Mouse (Mus musculus) layer of hippocampus, postnatal 25 days (tissue): Measurements from ENCODE around the gene Gm10203. TPM values are rescaled to one million over a fixed set of nuclear protein-coding genes. Genes with fewer than 3 reads are reported as not detected.
"Not testable (repeated sequence)": the region's sequence is repeated elsewhere in the genome, so short reads cannot be mapped to it uniquely, and the experiment has no call there.

Source experiments
- DNase-seq, 2 experiments: peaks; one replicate each; pipeline ENCODE4 v3.0.0; 2022; ENCODE audit warnings: mixed read lengths in 2 of 2, low spot score in 1 of 2; ENCODE audit errors: extremely low spot score in 1 of 2
- total RNA-seq, 2 experiments: library from RNA; stranded (reverse); gene quantifications; 2 replicates each; pipeline ENCODE4 v1.2.3; 2021

The Gm10203 gene
- total RNA-seq, 2 experiments from 2014 or later = not detected

DNA sequence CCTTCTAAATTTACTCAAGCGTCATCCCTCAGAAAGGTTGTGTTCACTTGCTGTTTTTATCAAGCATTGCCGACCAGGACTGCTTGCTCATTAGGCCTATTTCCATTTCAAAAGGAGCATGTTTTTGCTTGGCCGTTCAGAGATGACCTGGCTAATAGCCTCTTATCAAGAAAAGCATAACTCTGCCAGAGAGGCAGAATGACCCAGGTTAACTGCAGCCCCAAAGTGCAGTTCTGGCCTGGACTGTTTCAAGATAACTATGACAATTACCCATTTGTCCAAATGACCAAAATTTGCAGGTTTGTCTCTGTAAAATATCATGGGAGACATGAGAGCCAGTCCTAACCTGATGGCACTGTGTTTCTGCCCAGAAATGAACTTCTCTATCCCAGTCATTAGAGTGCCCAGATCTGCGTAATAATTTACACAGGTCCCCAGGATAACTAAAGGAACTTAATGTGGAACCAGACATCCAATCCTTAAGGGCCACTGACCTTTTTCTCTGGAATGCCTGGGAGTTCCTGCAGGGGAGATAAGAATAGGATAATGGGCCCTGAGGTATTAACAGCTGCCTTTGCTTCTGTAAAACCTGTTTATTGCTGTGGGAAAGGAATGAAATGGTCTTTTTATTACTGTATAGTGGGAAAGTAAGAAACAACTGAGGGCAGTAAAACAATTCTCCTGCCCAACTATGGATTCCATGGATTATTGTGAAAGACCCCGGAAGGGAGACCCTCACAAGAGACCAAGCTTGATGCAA, 4.6 kb downstream of the Gm10203 start:
- no peak for DNase-seq

DNA sequence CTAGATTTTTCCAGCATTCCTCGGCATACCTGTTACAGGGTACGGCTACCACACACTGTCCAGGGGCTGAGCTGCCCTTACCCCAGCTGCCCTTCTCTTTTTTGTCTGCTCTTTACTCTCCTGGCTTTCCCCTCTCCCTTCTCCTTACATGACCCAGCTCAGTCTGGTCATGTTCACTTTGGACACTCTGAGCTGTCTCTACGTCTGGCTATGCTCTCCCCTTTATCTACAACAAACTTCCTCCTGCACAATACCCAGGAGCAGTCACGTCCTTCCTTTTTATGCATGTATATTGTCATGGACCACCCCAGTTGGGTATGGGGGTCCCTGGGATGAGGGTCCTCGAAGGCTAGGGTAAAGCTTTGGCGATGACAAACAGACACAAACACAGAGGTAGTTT, 5.7 kb downstream of the Gm10203 start:
- DNase-seq = no peak

DNA sequence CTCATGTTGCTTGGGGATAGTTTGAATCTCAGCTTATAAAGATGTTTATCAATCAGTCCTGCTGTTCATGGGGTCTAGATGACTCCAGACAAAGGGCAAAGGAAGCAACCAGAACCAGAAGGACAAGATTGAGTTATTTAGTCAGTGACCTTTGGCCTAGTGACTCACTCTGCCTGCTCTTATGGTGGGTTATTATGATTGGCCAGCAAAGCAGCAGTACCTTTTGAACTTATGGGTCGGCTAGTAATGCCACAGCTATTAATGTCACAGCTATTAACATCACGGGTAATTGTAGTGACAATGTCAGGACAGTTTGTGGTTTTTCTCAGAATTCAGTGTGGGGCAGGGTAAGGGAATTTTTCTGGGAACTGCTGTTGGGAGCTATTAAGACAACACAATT, 8.0 kb downstream of the Gm10203 start:
- DNase-seq = no peak

DNA sequence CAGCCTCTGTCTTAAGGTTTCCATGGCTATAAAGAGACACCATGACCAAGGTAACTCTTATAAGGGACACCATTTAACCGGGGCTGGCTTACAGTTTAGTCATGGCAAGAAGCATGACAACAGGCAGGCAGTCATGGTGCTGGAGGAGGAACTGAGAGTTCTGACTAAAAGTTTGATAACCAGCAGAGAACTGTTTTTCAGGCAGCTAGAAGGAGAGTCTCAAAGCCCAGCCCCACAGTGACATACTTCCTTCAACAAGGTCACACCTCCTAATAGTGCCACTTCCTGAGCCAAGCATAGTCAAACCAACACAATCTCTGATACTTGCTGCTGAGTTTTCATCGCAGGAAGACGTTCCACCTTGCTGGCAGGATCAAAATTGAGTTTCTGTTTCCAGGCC, 9.0 kb downstream of the Gm10203 start:
- DNase-seq = no peak

DNA sequence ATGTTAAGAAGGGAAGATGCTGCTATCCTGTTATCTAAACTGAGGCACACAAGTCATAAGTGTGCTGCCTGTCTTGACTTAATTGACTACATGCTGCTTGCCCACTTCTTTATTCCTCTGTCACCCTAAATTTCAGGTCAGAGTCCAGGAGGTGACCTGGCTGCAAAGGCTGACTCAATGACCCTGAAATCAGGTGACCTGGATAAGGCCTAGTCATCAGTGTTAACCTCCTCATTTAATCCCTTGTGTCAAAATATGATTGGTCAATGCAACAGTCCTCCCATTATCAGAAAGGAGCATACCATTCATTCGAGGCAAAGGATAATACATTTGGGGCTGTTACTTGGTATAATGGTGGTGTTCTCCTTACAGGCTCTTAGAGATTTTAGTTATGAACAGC, 9.5 kb downstream of the Gm10203 start, which contains the start of gene Etfbkmt:
Etfbkmt (plus strand) TSS at position 379 of the 400 bp plus-strand sequence.
- DNase-seq = no peak

DNA sequence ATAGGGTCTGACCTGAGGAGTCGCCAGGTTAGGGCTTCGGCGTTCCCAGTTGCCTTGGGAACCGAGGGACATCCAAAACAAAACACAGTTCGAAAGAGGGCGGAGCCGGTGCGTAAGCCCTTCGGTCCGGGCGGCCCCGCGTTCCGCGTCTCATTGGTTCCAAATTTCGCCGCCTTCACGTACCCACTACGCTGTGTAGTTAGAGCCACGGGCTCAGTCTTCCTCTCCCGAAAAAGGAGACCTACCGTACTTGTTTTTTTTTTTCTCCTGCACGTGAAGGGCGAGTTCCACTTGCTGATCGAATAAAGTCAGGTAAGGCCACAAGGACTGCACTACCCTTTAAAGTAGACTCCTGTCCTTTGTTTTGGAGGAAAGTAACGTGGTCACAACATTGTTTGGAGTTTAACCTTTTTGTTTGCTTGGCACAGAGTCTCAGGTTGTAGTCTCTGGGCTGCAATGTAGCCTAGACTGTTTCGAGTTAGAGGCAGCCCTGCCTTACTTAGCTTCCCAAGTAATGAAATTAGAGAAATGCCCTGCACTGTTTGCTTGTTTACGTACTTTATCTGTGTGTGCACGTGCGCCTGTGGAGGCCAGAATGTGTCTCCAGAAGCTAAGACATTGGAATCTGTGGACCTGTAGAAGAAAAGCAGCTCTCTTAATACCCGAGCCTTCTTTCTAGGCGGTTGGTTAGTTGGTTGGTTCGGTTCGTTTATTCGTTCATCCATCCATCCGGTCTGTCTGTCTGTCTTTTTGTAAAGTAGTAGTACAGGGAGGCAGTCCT, 11.6 kb downstream of the Gm10203 start:
- DNase-seq = peak; percentile 62 to 67

DNA sequence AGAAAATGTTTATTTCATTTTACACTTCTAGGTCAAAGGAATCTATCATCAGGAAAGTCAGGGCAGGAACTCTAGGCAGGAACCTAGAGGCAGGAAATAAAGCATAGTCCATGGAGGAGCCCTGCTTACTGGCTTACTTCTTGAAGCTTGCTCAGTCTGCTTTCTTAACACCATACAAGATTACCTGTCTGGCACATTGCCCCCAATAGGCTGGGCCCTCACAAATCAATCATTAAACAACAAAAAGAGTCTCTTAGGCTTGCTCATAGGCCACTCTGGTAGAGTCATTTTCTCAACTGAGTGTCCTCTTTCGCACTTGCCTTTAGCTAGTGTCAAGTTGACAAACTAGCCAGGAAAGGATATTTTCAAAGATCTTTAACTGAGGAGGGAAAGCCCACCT, 15.2 kb downstream of the Gm10203 start:
- no peak for DNase-seq

DNA sequence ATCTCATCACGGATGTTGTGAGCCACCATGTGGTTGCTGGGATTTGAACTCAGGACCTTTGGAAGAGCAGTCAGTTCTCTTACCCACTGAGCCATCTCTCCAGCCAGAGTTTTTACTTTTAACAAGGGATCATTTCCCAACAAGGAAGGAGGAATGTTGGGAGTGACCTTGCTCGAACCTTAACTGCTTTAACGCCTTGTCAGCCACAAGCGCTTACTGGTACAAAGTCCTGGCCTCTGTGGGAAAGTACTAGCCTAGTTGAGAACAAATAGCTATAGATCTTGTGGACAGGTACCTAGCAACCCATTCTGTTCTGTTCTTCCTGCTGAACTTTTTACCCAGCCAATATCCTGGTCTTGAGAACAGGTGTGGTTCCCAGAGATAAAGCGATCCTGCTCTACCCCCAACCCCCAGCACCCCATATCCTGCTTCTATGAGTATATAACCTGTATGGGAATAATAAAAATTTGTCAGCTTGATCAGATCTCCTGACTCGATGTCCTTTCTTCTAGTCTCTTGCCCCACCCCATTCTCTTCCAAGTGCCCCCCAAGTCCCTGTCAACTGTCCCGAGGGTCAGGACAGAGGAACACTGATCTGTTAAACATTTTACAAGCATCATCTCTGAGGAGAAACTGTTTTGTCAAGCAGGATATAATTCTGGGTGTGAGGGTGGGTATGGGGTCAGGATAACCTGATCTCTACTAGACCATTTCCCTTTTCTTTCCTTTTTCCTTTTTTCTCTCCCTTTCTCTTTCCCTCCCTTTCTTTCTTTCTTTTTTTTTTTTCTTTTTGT, 18.7 kb downstream of the Gm10203 start:
- no peak for DNase-seq

DNA sequence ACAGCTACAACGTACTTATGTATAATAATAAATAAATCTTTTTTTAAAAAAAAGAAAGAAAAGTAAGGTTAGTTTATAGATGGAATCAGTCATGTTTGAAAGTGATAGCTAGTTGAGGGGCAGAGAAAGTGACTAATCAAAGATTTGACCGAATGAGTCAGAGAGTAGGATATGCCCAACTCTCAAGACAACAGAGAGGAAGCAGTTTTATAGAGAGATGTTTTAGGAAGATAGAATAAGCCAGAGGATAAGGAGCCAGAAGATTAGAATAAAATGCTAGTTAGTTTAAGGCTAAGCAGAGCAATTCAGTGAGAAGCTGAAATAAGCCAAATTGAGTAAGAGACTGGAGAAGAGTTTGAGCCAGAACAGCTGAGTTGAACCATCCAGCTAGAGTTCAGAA, 22.1 kb downstream of the Gm10203 start:
- no peak for DNase-seq

DNA sequence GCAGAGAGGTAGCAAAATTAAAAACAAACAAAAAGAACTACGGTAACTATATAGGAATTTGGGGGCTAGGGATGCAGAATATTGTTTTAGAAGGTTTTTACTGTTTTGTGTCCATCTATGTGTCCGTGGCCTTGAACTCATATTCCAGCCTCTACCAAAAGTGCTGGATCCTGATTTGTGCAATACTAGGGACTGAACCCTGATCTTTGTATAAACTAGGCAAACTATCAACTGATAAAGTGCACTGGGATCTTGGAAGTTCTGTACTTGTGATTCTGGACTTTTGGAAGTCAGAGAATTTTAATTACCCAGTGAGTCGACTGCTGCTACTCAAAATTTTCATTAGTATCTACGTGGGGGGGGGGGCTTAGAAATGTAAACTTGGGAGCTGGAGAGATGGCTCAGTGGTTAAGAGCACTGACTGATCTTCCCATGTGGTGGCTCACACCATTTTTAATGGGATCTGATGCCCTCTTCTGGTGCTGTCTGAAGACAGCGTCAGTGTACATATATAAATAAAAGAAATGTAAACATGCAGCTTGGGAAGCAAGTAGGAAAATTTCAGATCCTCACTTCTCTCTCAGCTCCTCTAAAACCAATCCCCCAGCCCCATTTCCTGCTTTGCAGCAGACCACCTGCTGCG, 23.6 kb downstream of the Gm10203 start:
- no peak for DNase-seq

DNA sequence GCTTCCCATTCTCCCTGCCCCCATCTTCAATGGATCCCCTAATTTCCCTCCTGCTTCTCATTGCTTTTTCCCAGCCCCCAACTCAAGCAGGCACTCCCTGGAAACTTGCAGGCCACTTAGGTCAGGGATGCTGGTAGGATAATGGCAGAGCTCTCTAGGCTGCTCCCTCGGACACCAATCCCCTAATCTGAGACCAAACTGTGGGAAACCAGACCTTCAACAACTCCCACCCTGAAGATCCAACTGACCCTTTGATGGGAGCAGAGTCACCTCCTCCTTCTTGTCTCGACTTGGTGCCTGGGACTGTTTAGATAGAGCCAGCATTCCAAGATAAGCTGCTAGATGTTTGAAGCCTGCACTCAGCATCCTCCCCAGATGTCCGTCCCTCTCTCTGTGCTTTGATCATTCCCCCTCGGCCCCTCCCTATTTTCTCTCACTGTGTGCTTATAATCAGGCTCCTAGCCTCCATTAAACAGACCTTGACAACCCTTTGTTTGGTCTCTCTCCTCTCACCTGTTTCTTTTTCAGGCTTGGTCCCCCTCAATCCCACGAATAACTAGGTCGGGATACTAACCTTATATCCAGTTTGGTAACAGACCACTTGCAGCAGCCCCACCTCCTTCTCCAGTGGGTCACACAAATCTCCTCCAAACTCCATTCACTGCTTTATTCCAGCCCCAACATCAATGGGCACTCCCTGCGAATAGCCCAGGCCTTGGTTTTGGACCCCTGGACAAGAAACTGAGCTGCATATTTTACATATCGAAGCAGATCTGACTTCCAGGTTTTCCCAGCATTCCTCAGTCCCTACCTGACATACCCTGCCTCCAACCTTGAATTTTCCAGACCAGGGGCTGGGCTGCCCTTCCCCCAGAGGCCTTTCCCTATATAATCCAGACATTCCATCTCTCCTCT, 24.4 kb downstream of the Gm10203 start:
- no peak for DNase-seq

DNA sequence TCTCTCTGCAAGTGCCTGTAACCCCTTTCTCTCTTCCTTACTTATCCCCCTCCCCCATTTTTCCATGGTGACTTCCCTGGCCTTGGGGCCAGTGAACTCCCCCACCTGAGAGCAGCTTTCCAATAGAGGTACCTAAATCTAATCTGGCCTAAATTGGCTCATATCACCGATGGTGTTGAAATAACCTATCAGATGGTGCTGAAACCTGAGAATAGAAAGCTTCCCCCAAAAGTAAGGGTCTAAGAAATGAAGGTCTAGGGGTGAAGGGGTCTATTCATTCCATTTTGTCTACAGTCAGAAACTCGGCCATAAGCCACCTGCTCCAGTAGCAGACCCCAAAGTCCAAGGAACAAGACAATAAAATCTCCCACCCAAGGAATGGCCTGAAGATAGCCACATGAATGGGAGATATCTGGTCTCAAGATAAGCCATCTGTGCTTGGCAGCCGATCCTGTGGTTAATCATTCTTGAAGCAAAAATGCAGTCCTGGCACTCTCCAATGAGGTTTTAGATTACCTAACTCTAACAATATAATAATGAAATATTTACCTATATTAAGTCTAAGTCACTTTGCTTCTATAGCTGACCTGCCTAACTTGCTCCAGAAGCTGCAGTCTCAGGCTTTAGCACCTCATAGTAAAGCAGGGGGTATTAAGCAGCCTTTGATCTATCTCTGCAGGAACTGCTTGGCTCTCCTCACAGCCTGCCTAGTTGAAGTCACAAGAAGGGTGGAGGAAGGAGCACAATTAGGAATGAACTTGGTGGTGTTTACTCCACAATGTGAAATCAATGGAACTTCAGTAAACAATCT, 25.3 kb downstream of the Gm10203 start:
- DNase-seq = no peak

DNA sequence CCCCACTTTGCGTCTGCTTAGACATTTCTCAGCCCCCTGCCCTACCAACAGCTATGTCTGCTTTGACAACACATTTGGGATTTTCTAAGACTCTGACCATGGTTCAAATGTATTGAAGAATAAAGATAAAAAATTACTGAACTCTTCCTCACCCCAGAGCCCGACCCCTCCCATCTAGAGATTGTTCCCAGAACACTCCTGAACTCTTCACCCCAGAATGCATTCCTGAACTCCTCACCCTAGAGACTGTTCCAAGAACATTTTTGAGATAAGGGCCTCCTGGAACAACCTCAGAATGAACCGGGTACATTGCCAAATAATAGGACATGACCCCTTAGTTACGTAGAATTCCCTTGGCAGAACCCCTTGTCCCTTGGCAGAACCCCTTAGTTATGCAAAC, 37.1 kb downstream of the Gm10203 start:
- not testable (repeated sequence) for DNase-seq

DNA sequence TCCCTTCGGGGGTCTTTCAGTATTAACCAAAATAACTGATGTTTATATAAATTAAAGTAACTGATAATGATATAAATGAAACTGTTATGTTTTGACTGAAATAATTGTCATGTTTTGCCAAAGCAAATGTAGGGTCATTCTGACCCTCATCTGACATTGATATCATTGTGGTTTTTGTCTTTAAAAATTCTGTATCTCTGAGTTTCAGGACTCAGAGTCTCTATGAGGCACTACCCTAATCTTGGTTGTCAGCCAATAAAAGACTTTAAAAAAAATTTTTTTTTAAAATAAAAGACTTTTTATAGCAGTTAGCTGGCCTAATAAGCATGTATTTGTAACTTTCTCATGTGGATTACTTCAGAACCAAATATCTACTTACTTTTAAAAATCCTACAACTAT, 37.7 kb downstream of the Gm10203 start:
- DNase-seq = no peak

DNA sequence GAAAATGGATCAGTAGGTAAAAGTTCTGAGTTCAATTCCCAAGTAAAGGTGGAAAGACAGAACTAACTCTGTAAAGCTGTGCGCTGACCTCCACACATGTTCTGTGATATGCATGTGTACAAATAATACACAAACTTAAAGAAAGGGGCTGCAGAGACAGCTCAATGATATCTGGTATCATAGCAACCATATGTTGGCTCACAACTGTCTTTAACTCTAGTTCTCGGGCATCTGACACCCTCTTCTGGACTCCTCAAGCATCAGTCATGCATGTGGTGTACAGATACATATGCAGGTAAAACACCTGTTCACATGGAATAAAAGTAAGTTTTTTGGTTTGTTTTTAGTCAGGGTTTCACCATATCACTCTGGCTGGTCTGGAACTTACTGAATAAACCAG, 38.5 kb downstream of the Gm10203 start:
- DNase-seq = no peak

DNA sequence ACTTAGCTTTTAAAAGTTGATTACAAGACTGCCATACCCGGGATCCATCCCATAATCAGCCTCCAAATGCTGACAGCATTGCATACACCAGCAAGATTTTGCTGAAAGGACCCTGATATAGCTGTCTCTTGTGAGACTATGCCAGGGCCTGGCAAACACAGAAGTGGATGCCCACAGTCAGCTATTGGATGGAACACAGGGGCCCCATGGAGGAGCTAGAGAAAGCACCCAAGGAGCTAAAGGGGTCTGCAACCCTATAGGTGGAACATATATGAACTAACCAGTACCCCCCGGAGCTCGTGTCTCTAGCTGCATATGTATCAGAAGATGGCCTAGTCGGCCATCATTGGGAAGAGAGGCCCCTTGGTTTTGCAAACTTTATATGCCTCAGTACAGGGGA, 40.0 kb downstream of the Gm10203 start:
- DNase-seq = not testable (repeated sequence)

DNA sequence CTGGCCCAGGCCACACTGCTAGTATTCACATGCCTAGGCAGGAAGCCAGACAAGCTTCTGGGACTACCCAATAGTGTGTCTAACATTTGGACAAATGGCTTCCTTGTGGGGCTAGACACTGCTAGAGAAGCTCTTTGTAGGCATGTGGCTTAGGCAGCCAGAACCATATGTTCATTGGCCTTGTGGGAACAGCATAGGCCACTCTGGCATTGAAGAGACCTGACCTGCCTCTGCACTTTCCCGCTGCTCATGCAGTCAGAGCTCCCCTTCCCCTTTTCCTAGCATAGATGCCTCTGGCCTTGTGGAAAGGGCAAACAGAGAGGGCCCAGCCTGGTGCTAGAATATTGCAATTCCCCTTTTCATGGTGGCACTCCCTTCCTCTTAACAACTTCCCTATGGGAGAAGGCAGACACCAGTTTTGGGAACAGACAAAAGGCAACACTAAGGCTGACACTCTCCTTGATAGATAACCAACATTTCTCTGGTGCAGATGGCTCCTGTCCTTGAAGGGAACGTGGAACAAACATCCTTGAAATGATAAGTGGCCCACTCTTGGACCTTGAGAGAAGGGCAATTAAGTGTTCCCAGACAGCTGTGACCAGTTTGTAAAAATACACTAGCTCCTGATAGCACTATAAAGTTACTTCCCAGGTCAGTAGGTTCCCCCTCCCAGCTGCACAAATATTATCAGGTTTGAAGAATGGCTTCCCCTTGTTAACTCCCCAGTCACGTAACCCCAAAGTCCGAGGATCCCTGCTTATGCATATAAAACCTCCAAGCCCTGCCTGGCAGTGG, 44.1 kb downstream of the Gm10203 start:
- peak in 1 of 2 experiments; percentile 4 for DNase-seq
